Mouse (Mus musculus): ENCODE measurements around the gene Gpr174. TPM values are rescaled to one million over a fixed set of nuclear protein-coding genes. Genes with fewer than 3 reads are reported as not detected.
"Not testable (repeated sequence)": the region's sequence is repeated elsewhere in the genome, so short reads cannot be mapped to it uniquely, and the experiment has no call there.

Gene Gpr174
- polyA plus RNA-seq, 1 experiment from 2014 or later = not detected

DNA sequence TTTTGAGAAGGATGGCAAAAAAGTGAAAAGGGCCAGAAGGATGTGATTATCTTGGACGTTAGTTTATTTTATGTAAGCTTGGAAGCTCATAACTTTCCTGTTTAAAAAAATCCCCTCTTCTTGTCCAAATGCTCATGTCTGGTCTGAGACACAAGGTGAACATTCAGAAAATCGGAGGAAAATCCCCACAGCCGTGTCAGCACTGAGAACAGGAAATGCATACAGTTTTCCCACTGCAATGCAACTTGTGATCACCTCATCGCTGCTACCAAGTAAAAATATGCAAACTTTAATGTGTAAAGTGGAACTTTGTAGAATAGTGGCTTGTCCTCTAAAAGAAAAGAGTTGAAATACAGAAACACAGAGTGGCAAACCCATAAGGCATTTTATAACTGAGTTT lies 28.5 kb downstream of the Gpr174 start:
- H3K9me3 ChIP-seq (ENCODE audit: control insufficient read depth, low read length) = no peaks in the 10 kb centered on the region
- no peak overlapping the region for H3K9ac ChIP-seq (replicated peaks; ENCODE audit: low read depth, low read length)
- 74% methylated on average over 4 of the region's 4 CpGs for WGBS
- no peaks in the 10 kb centered on the region for H3K27me3 ChIP-seq (ENCODE audit: control insufficient read depth, insufficient read depth, low read length)
- no peak for ATAC-seq (ENCODE audit: low read depth)
- no peak overlapping the region for H3K4me2 ChIP-seq (ENCODE audit: low read depth, low read length)
- H3K27ac ChIP-seq (ENCODE audit: low read depth, low read length) = no peak overlapping the region
- H3K4me3 ChIP-seq (ENCODE audit: low read depth, low read length) = no peak overlapping the region
- H3K4me1 ChIP-seq (ENCODE audit: control insufficient read depth, insufficient read depth, low read length) = no peaks in the 10 kb centered on the region
- H3K36me3 ChIP-seq (ENCODE audit: control insufficient read depth, insufficient read depth, low read length) = no peaks in the 10 kb centered on the region

GRCm38 (mm10) chrX:107297861-107298260 lies 42.2 kb downstream of the Gpr174 start:
- not testable (repeated sequence) for H3K4me3 ChIP-seq (ENCODE audit: low read depth, low read length); ATAC-seq (ENCODE audit: low read depth); H3K27me3 ChIP-seq (ENCODE audit: control insufficient read depth, insufficient read depth, low read length); H3K4me1 ChIP-seq (ENCODE audit: control insufficient read depth, insufficient read depth, low read length); H3K9me3 ChIP-seq (ENCODE audit: control insufficient read depth, low read length); H3K9ac ChIP-seq (replicated peaks; ENCODE audit: low read depth, low read length); H3K36me3 ChIP-seq (ENCODE audit: control insufficient read depth, insufficient read depth, low read length); H3K27ac ChIP-seq (ENCODE audit: low read depth, low read length); H3K4me2 ChIP-seq (ENCODE audit: low read depth, low read length)
- 89% methylated on average over 6 of the region's 6 CpGs for WGBS

DNA sequence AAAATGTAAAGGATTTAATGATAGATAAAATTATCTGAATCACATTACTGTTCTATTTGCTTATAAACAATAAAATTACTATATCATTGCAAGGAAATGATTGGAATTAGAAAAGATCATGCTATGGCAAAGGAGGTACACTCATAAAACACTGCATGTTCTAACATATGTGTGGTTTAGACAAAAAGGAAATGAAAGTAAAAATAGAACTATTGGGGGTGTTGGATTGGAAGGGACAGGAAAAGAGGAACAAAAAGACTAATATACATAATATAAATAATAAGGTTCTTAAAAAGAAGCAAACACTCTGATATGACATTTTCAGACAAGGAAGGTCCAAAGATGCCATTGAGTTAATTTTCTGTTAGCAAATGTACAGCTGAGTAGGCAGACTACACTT lies 43.1 kb downstream of the Gpr174 start:
- Histone ChIP-seq H3K4me3 (ENCODE audit: low read depth, low read length) (no peak overlapping the region), H3K4me2 (ENCODE audit: low read depth, low read length) (no peak overlapping the region), H3K27ac (ENCODE audit: low read depth, low read length) (no peak overlapping the region), H3K9me3 (ENCODE audit: control insufficient read depth, low read length) (no peaks in the 10 kb centered on the region), H3K36me3 (ENCODE audit: control insufficient read depth, insufficient read depth, low read length) (no peaks in the 10 kb centered on the region), H3K4me1 (ENCODE audit: control insufficient read depth, insufficient read depth, low read length) (no peaks in the 10 kb centered on the region), H3K9ac (replicated peaks; ENCODE audit: low read depth, low read length) (no peak overlapping the region), H3K27me3 (ENCODE audit: control insufficient read depth, insufficient read depth, low read length) (no peaks in the 10 kb centered on the region)
- no peak for ATAC-seq (ENCODE audit: low read depth)

DNA sequence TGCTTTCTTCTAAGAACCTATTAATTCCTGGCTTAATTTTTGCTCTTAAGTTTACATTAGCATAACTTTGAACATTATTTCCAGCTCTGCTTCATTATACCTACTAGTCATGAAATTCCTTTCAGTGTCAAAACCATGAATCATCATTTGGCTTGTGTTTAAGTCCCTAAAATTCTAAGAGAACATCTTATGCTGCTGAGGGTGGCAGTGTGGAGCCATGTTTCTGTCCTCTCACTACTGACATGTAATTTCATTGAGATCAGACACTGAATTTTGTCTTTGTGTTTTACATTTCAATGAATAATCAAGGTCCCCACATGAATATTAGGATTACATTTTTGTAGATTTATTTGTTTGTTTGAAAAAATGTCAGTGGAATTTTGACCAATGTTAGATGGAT lies 50.8 kb downstream of the Gpr174 start:
- ATAC-seq (ENCODE audit: low read depth) = no peak
- Histone ChIP-seq H3K27ac (ENCODE audit: low read depth, low read length) (no peak overlapping the region), H3K9me3 (ENCODE audit: control insufficient read depth, low read length) (no peaks in the 10 kb centered on the region)

DNA sequence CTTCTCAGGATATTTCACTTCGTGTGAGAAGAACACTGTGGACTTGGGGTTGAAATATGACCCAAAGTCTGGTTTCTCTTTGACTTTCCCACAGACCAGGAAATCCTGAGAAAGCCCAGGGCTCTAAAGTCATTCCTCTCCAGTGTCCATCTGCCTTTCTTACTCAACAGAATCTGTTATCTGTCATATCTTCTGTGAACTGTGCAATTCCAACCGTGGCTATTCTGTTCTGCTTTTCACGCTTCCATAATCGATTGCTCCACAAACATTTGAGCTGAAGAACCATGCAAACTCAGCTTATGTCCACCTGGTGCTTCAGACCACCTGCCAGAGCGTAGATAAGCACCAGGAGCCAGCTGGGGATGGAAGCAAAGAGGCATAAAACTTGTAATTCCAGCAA lies 56.9 kb downstream of the Gpr174 start:
- H3K27me3 ChIP-seq (ENCODE audit: control insufficient read depth, insufficient read depth, low read length) = no peaks in the 10 kb centered on the region
- H3K4me3 ChIP-seq (ENCODE audit: low read depth, low read length) = no peak overlapping the region
- no peak for ATAC-seq (ENCODE audit: low read depth)
- H3K36me3 ChIP-seq (ENCODE audit: control insufficient read depth, insufficient read depth, low read length) = no peaks in the 10 kb centered on the region
- 61% methylated on average over 5 of the region's 5 CpGs for WGBS
- H3K4me2 ChIP-seq (ENCODE audit: low read depth, low read length) = no peak overlapping the region
- H3K27ac ChIP-seq (ENCODE audit: low read depth, low read length) = no peak overlapping the region
- no peaks in the 10 kb centered on the region for H3K9me3 ChIP-seq (ENCODE audit: control insufficient read depth, low read length)
- no peak overlapping the region for H3K9ac ChIP-seq (replicated peaks; ENCODE audit: low read depth, low read length)
- no peaks in the 10 kb centered on the region for H3K4me1 ChIP-seq (ENCODE audit: control insufficient read depth, insufficient read depth, low read length)

More for the DNA sequence above, 50.8 kb downstream of the Gpr174 start:
- Histone ChIP-seq H3K36me3 (ENCODE audit: control insufficient read depth, insufficient read depth, low read length) (no peaks in the 10 kb centered on the region), H3K9ac (replicated peaks; ENCODE audit: low read depth, low read length) (no peak overlapping the region), H3K4me3 (ENCODE audit: low read depth, low read length) (no peak overlapping the region), H3K4me1 (ENCODE audit: control insufficient read depth, insufficient read depth, low read length) (no peaks in the 10 kb centered on the region), H3K4me2 (ENCODE audit: low read depth, low read length) (no peak overlapping the region), H3K27me3 (ENCODE audit: control insufficient read depth, insufficient read depth, low read length) (no peaks in the 10 kb centered on the region)

DNA sequence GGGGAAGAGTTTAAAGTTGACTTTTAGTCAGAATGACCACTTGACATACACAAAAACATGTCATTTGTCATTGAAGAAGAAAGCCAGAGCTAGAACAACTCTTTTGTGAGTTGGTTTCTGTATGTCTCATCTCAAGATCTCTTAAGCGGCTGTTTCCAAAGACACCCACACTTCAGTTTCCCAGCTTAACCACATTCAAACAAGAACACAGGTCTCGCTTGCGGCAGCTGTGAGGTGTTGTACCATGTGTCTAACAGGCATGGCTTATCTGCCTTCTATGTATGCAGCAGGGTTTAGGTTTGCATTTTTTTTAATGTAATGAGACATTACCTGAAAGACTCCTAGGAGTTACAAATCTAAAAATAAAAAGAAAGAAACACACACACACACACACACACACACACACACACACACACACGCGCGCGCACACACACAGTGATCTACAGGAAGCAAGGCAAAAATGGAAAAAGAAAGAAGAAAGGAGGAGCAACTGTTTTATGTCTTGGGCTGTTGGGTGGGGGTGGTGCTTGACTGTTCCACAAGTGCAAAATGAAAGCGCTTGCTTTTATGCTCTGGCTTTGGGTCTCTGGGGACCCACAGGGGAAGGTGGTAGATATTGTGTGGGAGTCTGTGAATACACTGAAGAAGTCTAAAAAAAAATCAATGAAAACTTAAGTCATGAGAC lies 70.2 kb downstream of the Gpr174 start:
- 92% methylated on average over 8 of the region's 8 CpGs for WGBS
- Histone ChIP-seq H3K27me3 (ENCODE audit: control insufficient read depth, insufficient read depth, low read length) (no peaks in the 10 kb centered on the region), H3K9me3 (ENCODE audit: control insufficient read depth, low read length) (no peaks in the 10 kb centered on the region), H3K36me3 (ENCODE audit: control insufficient read depth, insufficient read depth, low read length) (no peaks in the 10 kb centered on the region), H3K9ac (replicated peaks; ENCODE audit: low read depth, low read length) (no peak overlapping the region), H3K4me3 (ENCODE audit: low read depth, low read length) (no peak overlapping the region), H3K4me1 (ENCODE audit: control insufficient read depth, insufficient read depth, low read length) (no peaks in the 10 kb centered on the region), H3K27ac (ENCODE audit: low read depth, low read length) (no peak overlapping the region), H3K4me2 (ENCODE audit: low read depth, low read length) (no peak overlapping the region)
- ATAC-seq (ENCODE audit: low read depth) = no peak

GRCm38 (mm10) chrX:107329849-107330248 lies 74.2 kb downstream of the Gpr174 start:
- 87% methylated on average over 3 of the region's 3 CpGs for WGBS
- Histone ChIP-seq H3K4me3 (ENCODE audit: low read depth, low read length) (no peak overlapping the region), H3K27ac (ENCODE audit: low read depth, low read length) (no peak overlapping the region), H3K36me3 (ENCODE audit: control insufficient read depth, insufficient read depth, low read length) (no peaks in the 10 kb centered on the region), H3K4me1 (ENCODE audit: control insufficient read depth, insufficient read depth, low read length) (no peaks in the 10 kb centered on the region), H3K27me3 (ENCODE audit: control insufficient read depth, insufficient read depth, low read length) (no peaks in the 10 kb centered on the region), H3K9me3 (ENCODE audit: control insufficient read depth, low read length) (no peaks in the 10 kb centered on the region), H3K4me2 (ENCODE audit: low read depth, low read length) (no peak overlapping the region), H3K9ac (replicated peaks; ENCODE audit: low read depth, low read length) (no peak overlapping the region)
- no peak for ATAC-seq (ENCODE audit: low read depth)

DNA sequence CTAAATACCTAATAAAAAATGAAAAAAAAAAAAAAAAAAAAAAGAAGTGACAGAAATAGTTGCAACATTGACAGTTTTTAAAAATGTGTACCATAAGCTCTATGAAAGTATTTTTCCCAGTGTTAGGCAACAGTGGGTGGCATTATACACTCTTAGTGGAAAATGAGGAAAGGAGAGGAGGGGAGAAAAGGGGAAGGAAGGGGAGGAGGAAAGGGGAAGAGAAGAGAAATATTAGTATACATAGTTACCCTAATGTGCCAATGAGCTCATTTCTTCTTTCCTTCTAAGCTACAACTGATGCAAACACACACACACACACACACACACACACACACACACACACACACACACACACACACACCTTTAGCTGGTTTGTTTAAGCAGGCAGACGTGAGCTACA lies 80.9 kb downstream of the Gpr174 start:
- 85% methylated on average over 1 of the region's 1 CpGs for WGBS
- H3K9ac ChIP-seq (replicated peaks; ENCODE audit: low read depth, low read length) = no peak overlapping the region
- H3K4me1 ChIP-seq (ENCODE audit: control insufficient read depth, insufficient read depth, low read length) = no peaks in the 10 kb centered on the region
- H3K36me3 ChIP-seq (ENCODE audit: control insufficient read depth, insufficient read depth, low read length) = no peaks in the 10 kb centered on the region
- no peak overlapping the region for H3K4me3 ChIP-seq (ENCODE audit: low read depth, low read length)
- H3K4me2 ChIP-seq (ENCODE audit: low read depth, low read length) = no peak overlapping the region
- H3K9me3 ChIP-seq (ENCODE audit: control insufficient read depth, low read length) = no peaks in the 10 kb centered on the region
- no peak overlapping the region for H3K27ac ChIP-seq (ENCODE audit: low read depth, low read length)
- ATAC-seq (ENCODE audit: low read depth) = no peak
- no peaks in the 10 kb centered on the region for H3K27me3 ChIP-seq (ENCODE audit: control insufficient read depth, insufficient read depth, low read length)

- no peaks in the 10 kb centered on the region for H3K36me3 ChIP-seq (ENCODE audit: control insufficient read depth, insufficient read depth, low read length)
- no peak overlapping the region for H3K4me2 ChIP-seq (ENCODE audit: low read depth, low read length)
- no peaks in the 10 kb centered on the region for H3K4me1 ChIP-seq (ENCODE audit: control insufficient read depth, insufficient read depth, low read length)
- H3K4me3 ChIP-seq (ENCODE audit: low read depth, low read length) = no peak overlapping the region
- H3K9ac ChIP-seq (replicated peaks; ENCODE audit: low read depth, low read length) = no peak overlapping the region
- no peaks in the 10 kb centered on the region for H3K27me3 ChIP-seq (ENCODE audit: control insufficient read depth, insufficient read depth, low read length)
- H3K9me3 ChIP-seq (ENCODE audit: control insufficient read depth, low read length) = no peaks in the 10 kb centered on the region
- no peak for ATAC-seq (ENCODE audit: low read depth)
- no peak overlapping the region for H3K27ac ChIP-seq (ENCODE audit: low read depth, low read length)
- WGBS = 54% methylated on average over 3 of the region's 3 CpGs
These were observed 86.3 kb downstream of the Gpr174 start for GRCm38 (mm10) chrX:107341980-107342379.

Measured in neural tube, embryonic 14.5 days (tissue).